Mouse (Mus musculus) liver, adult 2 months (tissue): ENCODE results near the gene Tmem38b.

Experiments
- CTCF ChIP-seq: fragments of 200-500 bp; IDR thresholded peaks from 2 replicates; pipeline ENCODE4 v1.5.1; 2011; ENCODE audit warnings: low read depth, low read length, control low read depth
- POLR2A ChIP-seq: fragments of 200-500 bp; IDR thresholded peaks from 2 replicates; pipeline ENCODE4 v1.6.1; 2011; ENCODE audit warnings: low read length, control low read depth; ENCODE audit not compliant: insufficient read depth; ENCODE audit errors: extremely low read depth

DNA sequence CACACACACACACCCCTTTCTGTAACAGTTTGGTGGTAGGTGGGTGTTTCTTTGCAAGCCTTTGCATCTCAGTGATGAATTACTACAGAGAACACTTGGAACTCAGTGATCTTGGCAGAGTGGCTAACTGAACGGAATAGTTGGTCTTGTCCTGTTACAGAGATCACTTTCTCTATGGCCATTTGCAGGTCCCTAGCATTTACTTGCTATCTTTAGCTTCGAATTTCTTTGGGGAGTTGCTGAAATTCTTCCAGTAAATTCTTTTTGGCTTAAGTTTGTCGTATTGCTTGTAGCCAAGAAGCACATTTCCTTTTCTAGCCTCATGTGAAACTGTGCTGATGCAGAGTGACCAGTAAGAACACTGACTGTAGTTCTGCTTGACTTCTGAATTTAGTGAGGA, 3.1 kb downstream of the Tmem38b start:
- TF ChIP-seq POLR2A (no peak), CTCF (no peak)
